Mouse (Mus musculus) erythroblast, embryonic 14.5 days (primary cell): ENCODE data around the gene Pcyt2. TPM values are rescaled to one million over a fixed set of nuclear protein-coding genes. Genes with fewer than 3 reads are reported as not detected.

ENCODE experiments used
- H3K27me3 ChIP-seq: 2 replicates; pipeline ENCODE4 v1.6.1; 2012; ENCODE audit warnings: inconsistent platforms; ENCODE audit not compliant: control insufficient read depth
- H3K36me3 ChIP-seq: 2 replicates; pipeline ENCODE4 v1.6.1; 2012; ENCODE audit warnings: mild to moderate bottlenecking, inconsistent platforms; ENCODE audit not compliant: control insufficient read depth
- H3K4me1 ChIP-seq: 2 replicates; pipeline ENCODE4 v1.6.1; 2012; ENCODE audit warnings: inconsistent platforms; ENCODE audit not compliant: control insufficient read depth
- H3K4me3 ChIP-seq: replicated peaks from 2 replicates; pipeline ENCODE3; 2012; ENCODE audit warnings: moderate library complexity, mild to moderate bottlenecking, inconsistent platforms
- H3K9me3 ChIP-seq: 2 replicates; pipeline ENCODE4 v1.6.1; 2012; ENCODE audit warnings: low read length, inconsistent platforms, mixed read lengths; ENCODE audit not compliant: control insufficient read depth
- GATA1 ChIP-seq: IDR thresholded peaks from 2 replicates; pipeline ENCODE4 v1.6.1; 2012; ENCODE audit warnings: low read length, inconsistent platforms, mixed read lengths
- TAL1 ChIP-seq: IDR thresholded peaks from 3 replicates; pipeline ENCODE4 v1.6.1; 2012; ENCODE audit warnings: low read length, inconsistent platforms, mixed read lengths
- polyA plus RNA-seq: library from polyadenylated mRNA; stranded (reverse); fragments of >175 nt; gene quantifications from 2 replicates; pipeline ENCODE4 v1.2.3, GENCODE M21; 2012

Pcyt2 gene
- polyA plus RNA-seq, 1 experiment, result 9.6 TPM

- peaks cover 86% of the 10 kb centered on the region for H3K4me1 ChIP-seq
- no peaks in the 10 kb centered on the region for H3K9me3 ChIP-seq
- peaks cover 64% of the 10 kb centered on the region for H3K36me3 ChIP-seq
- no peaks in the 10 kb centered on the region for H3K27me3 ChIP-seq
- TF ChIP-seq TAL1 (no peak), GATA1 (no peak)
- peak overlapping the region; percentile 83 for H3K4me3 ChIP-seq
These were observed 11.6 kb upstream of the Pcyt2 start for GRCm38 (mm10) chr11:120629341-120629730.

DNA sequence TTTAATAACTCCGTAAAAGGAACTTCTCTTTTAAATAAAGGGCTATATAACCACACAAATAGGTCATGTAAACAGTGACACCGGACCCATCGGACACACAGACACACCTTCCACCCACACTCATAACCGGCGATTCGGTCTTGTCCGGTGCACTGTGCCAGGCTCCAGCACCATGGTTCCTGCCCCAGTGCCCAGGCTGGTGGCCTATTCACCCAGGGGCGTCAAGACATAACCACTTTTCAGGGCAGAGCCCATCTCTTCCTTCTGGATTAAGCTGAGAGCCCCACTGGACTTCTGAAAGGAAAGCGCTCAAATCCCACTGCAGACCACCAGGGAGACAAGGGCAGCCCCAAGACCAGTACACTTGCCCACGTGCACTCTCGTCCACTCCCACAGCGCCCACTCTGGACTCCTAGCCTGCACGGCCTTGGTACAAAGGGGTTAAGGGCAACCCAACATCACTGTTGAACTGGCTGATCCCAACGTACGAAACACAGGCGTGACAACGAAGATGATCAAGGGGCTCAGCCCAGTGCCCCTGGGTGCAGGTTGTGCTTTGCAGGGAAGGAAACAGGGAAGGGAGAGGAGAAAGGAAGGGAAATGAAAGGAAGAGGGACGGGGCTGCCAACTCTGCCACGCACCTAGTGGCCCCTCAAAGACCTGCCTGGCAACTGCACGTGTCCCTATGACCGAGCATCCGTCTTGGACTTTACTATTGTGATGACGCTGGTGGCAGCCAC, 11.0 kb upstream of the Pcyt2 start:
- H3K4me3 ChIP-seq, result peak overlapping the region; percentile 83
- TF ChIP-seq GATA1 (no peak), TAL1 (no peak)
- peaks cover 86% of the 10 kb centered on the region for H3K4me1 ChIP-seq
- H3K36me3 ChIP-seq, result peaks cover 68% of the 10 kb centered on the region
- H3K27me3 ChIP-seq, result no peaks in the 10 kb centered on the region
- H3K9me3 ChIP-seq, result no peaks in the 10 kb centered on the region

DNA sequence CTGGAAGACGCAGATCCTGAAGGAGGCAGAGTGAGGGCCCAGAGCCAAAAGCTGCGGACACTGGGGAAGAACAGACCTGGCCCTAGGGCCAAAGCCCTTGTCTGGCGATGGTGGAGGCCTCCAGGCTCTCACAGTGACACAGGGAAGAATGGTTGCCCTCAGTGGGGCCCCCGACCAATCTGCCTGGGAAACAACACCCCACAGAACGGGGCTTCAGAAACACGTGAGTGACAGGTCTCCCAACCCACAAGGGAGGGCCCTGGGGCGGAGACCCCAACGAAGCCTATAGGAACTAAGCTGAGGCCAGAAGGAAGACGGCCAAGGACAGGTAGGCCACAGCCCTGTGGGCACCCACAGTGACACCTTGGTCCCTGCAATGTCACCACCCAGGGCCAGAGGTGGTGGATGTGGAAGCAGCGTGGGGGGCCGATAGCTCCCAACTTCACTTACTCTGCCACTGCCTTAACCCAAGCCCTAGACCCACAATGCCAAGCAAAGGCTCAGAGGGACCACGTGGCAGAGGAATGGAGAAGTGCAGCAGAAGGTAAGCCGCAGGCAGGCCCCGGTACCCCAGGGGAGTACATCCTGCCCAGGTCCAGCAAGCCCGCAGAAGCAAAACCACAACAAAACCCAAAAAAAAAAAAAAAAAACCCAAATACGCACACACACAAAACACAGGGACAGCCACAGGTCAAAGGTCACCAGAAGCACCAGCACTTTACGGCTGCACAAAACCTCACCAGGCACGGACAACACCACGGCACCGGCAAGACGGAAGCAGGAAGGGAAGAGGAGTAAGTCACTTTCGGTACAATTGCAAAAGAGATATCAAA, 9.9 kb upstream of the Pcyt2 start:
- Histone ChIP-seq H3K4me1 (peaks cover 94% of the 10 kb centered on the region), H3K36me3 (peaks cover 79% of the 10 kb centered on the region)

GRCm38 (mm10) chr11:120626785-120627467, 9.2 kb upstream of the Pcyt2 start:
- H3K4me3 ChIP-seq, result no peak overlapping the region
- H3K9me3 ChIP-seq, result no peaks in the 10 kb centered on the region
- H3K4me1 ChIP-seq, result peaks cover 93% of the 10 kb centered on the region
- TF ChIP-seq TAL1, result no peak
- TF ChIP-seq GATA1, result no peak
- H3K27me3 ChIP-seq, result no peaks in the 10 kb centered on the region
- peaks cover 86% of the 10 kb centered on the region for H3K36me3 ChIP-seq

More for the DNA sequence above, 9.9 kb upstream of the Pcyt2 start:
- peak overlapping the region; percentile 45 for H3K4me3 ChIP-seq
- TF ChIP-seq TAL1 (no peak), GATA1 (no peak)
- H3K9me3 ChIP-seq, result no peaks in the 10 kb centered on the region
- H3K27me3 ChIP-seq, result no peaks in the 10 kb centered on the region

DNA sequence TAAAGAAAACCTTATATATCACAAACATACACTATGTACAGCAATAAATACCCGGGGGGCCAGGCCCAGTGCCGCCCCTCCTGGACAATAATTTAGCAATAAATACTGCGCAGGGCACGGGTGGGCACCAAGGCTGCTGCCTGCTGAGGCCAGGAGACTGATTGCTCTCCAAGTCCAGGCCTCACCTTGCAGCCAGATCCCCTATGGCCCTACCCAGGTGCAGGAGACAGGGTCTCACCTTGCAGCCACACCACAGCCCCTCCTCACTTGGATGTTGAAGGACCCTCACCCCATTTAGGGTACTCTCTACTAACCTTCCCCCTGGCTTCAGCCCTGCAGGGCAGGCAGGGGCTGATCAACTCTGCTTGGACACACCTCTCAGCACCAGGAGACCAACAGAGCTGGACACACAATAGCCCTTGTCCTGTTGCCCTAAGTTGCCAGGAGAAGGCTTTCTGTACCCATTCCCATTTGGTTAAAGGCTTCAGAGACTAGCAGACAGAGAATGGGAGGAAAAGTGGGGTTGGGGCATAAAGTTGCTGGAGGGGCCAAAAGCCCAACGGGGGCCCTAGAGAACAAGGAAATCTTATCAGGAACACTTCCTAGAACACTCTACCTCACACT, 7.5 kb upstream of the Pcyt2 start, which contains the start of gene Sirt7:
Sirt7 (minus strand) TSS at position 89 of the 624 bp plus-strand sequence.
- Histone ChIP-seq H3K27me3 (no peaks in the 10 kb centered on the region), H3K4me1 (peaks cover 78% of the 10 kb centered on the region), H3K36me3 (peaks cover 91% of the 10 kb centered on the region), H3K4me3 (peak within 1 kb of the TSS; percentile 82), H3K9me3 (no peaks in the 10 kb centered on the region)
- no peak for TF ChIP-seq GATA1
- no peak for TF ChIP-seq TAL1

DNA sequence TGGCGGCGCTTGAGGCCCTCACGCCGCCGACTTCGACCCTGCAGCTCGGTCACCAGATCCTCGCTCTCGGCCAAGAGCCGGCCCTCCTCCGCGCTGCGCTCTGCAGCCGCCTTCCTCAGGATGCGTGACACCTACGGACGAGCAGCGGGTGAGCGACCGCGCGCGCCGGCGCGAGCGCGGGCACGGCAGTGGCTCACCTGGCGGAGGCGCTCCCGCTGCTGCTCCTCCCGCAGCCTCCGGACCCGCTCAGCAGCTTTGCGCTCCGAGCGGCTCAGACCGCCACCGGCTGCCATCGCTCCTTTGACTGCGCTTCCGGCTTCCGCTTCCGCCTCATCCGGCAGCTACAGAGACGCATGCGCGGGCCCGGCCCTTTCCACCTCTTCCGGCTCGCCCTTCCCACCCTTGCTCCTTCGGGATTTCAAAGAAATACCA, 7.0 kb upstream of the Pcyt2 start:
- H3K27me3 ChIP-seq, result no peaks in the 10 kb centered on the region
- peaks cover 92% of the 10 kb centered on the region for H3K36me3 ChIP-seq
- H3K4me1 ChIP-seq, result peaks cover 75% of the 10 kb centered on the region
- H3K9me3 ChIP-seq, result no peaks in the 10 kb centered on the region
- peak overlapping the region; percentile 82 for H3K4me3 ChIP-seq
- no peak for TF ChIP-seq GATA1
- TF ChIP-seq TAL1, result no peak

GRCm38 (mm10) chr11:120623961-120624679, 6.4 kb upstream of the Pcyt2 start:
- H3K36me3 ChIP-seq, result peaks cover 92% of the 10 kb centered on the region

DNA sequence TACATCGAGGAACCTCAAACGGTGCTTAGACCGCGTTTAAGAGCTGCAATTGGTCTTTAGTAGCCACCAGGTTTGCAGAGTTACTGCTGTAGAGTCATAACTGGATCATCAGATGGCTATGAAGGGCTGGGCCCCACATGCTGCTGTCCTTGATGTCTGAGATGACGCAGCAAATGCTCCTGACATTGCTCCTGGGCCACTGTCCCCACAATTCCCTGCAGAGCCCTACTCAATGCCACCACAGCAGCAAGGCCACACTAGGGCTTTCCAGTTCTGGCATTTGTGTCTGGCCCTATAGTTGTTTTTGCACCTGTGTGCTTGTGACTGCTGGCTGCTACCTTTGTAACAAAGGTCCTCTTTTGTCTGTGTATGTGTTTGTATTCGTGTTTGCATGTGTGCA, 5.1 kb upstream of the Pcyt2 start:
- H3K4me1 ChIP-seq, result peaks cover 74% of the 10 kb centered on the region
- no peaks in the 10 kb centered on the region for H3K27me3 ChIP-seq
- peaks cover 92% of the 10 kb centered on the region for H3K36me3 ChIP-seq
- H3K4me3 ChIP-seq, result no peak overlapping the region
- no peaks in the 10 kb centered on the region for H3K9me3 ChIP-seq
- TF ChIP-seq GATA1, result no peak
- TF ChIP-seq TAL1, result no peak

More at GRCm38 (mm10) chr11:120623961-120624679, 6.4 kb upstream of the Pcyt2 start:
- H3K27me3 ChIP-seq, result no peaks in the 10 kb centered on the region
- peaks cover 71% of the 10 kb centered on the region for H3K4me1 ChIP-seq
- TF ChIP-seq GATA1, result no peak
- TF ChIP-seq TAL1, result no peak
- peak overlapping the region; percentile 82 for H3K4me3 ChIP-seq
- no peaks in the 10 kb centered on the region for H3K9me3 ChIP-seq
